Mouse (Mus musculus): ENCODE measurements at regions not wholly inside any gene's neighbourhood (a gene's known extent, or its start where the extent isn't known, plus 50 kb on each side); places are given as distances from the start of the nearest gene placed in this dataset.

GRCm38 (mm10) chr12:14088960-14089359 is 62.9 kb downstream of the Fam84a start:
- DNase-seq (ENCODE audit: low spot score): no peak

GRCm38 (mm10) chr12:14082771-14083170 is 69.1 kb downstream of the Fam84a start:
- no peak for DNase-seq (ENCODE audit: low spot score)

- no peak for DNase-seq (ENCODE audit: low spot score)
Measured at GRCm38 (mm10) chr12:14079892-14080291, 72.0 kb downstream of the Fam84a start.

GRCm38 (mm10) chr12:14069049-14069448 is 82.8 kb downstream of the Fam84a start:
- no peak for DNase-seq (ENCODE audit: low spot score)

- no peak for DNase-seq (ENCODE audit: low spot score)
Measured at GRCm38 (mm10) chr12:14065401-14065800, 86.5 kb downstream of the Fam84a start.

GRCm38 (mm10) chr12:14063276-14063675 is 88.6 kb downstream of the Fam84a start:
- no peak for DNase-seq (ENCODE audit: low spot score)

- no peak for DNase-seq (ENCODE audit: low spot score)
Measured at GRCm38 (mm10) chr12:14056116-14056515, 95.7 kb downstream of the Fam84a start.

- no peak for DNase-seq (ENCODE audit: low spot score)
Measured at GRCm38 (mm10) chr12:14032363-14032762, 119.5 kb downstream of the Fam84a start.

GRCm38 (mm10) chr12:14015271-14015670 is 136.6 kb downstream of the Fam84a start:
- DNase-seq (ENCODE audit: low spot score): no peak

GRCm38 (mm10) chr12:14005991-14006390 is 145.9 kb downstream of the Fam84a start:
- DNase-seq (ENCODE audit: low spot score): no peak

- DNase-seq (ENCODE audit: low spot score): no peak
Measured at GRCm38 (mm10) chr12:14001672-14002071, 150.2 kb downstream of the Fam84a start.

- DNase-seq (ENCODE audit: low spot score): no peak
Measured at GRCm38 (mm10) chr12:13984396-13984776, 167.5 kb downstream of the Fam84a start.

GRCm38 (mm10) chr12:13983631-13984395 is 168.0 kb downstream of the Fam84a start:
- no peak for DNase-seq (ENCODE audit: low spot score)

GRCm38 (mm10) chr12:13964537-13964936 is 187.3 kb downstream of the Fam84a start:
- no peak for DNase-seq (ENCODE audit: low spot score)

- DNase-seq (ENCODE audit: low spot score): no peak
Measured at GRCm38 (mm10) chr12:13939494-13939893, 212.4 kb downstream of the Fam84a start.

- no peak for DNase-seq (ENCODE audit: low spot score)
Measured at GRCm38 (mm10) chr12:13921066-13921465, 230.8 kb downstream of the Fam84a start.

- DNase-seq (ENCODE audit: low spot score): no peak
Measured at GRCm38 (mm10) chr12:13883317-13883716, 268.5 kb downstream of the Fam84a start.

GRCm38 (mm10) chr12:13869161-13869560 is 282.7 kb downstream of the Fam84a start:
- no peak for DNase-seq (ENCODE audit: low spot score)

GRCm38 (mm10) chr12:13861226-13861625 is 290.6 kb downstream of the Fam84a start:
- DNase-seq (ENCODE audit: low spot score): no peak

- peak; percentile 78 for DNase-seq (ENCODE audit: low spot score)
Measured at GRCm38 (mm10) chr12:13844532-13845485, 307.0 kb downstream of the Fam84a start.

GRCm38 (mm10) chr12:13843423-13844080 is 308.3 kb downstream of the Fam84a start:
- no peak for DNase-seq (ENCODE audit: low spot score)

- DNase-seq (ENCODE audit: low spot score): no peak
Measured at GRCm38 (mm10) chr12:13841238-13841637, 310.6 kb downstream of the Fam84a start.

Data from testis, postnatal 10 days (tissue).